Mouse (Mus musculus) bone marrow macrophage, adult 2 months (primary cell): ENCODE results near the gene Ell.

ENCODE experiments used
- CTCF ChIP-seq: IDR thresholded peaks from 2 replicates; pipeline ENCODE4 v1.5.1; 2012; ENCODE audit warnings: low read depth, mild to moderate bottlenecking, low read length, moderate library complexity
- POLR2A ChIP-seq: IDR thresholded peaks from 2 replicates; pipeline ENCODE4 v1.6.1; 2012; ENCODE audit warnings: mild to moderate bottlenecking, low read depth, low read length, borderline replicate concordance

GRCm38 (mm10) chr8:70490880-70491495 lies 48.3 kb upstream of the Ell start:
- no peak for TF ChIP-seq CTCF
- no peak for TF ChIP-seq POLR2A
